Mouse (Mus musculus) cerebellum, postnatal 14 days (tissue): ENCODE results near the gene Kng1.
"Not testable (repeated sequence)": the region's sequence is repeated elsewhere in the genome, so short reads cannot be mapped to it uniquely, and the experiment has no call there.

Experiments
- DNase-seq, 2 experiments: peaks; one replicate each; pipeline ENCODE4 v3.0.0; 2021; ENCODE audit warnings: mixed read lengths in 2 of 2

Gene Kng1

GRCm38 (mm10) chr16:23095581-23095980, 37.9 kb downstream of the Kng1 start:
- DNase-seq, result not testable (repeated sequence)

GRCm38 (mm10) chr16:23096886-23097285, 39.2 kb downstream of the Kng1 start:
- not testable (repeated sequence) for DNase-seq

GRCm38 (mm10) chr16:23097290-23098104, 39.8 kb downstream of the Kng1 start:
- DNase-seq, result peak; percentile 52 to 56

GRCm38 (mm10) chr16:23098105-23098452, 40.4 kb downstream of the Kng1 start:
- not testable (repeated sequence) for DNase-seq

GRCm38 (mm10) chr16:23099632-23100031, 42.0 kb downstream of the Kng1 start:
- no peak for DNase-seq

- no peak for DNase-seq
Observed at GRCm38 (mm10) chr16:23100099-23100575, 42.5 kb downstream of the Kng1 start.

GRCm38 (mm10) chr16:23100613-23101012, 42.9 kb downstream of the Kng1 start:
- DNase-seq, result no peak

- no peak for DNase-seq
Observed at GRCm38 (mm10) chr16:23102340-23103037, 44.8 kb downstream of the Kng1 start.

GRCm38 (mm10) chr16:23103038-23103745, 45.5 kb downstream of the Kng1 start:
- DNase-seq, result no peak

GRCm38 (mm10) chr16:23103841-23104240, 46.2 kb downstream of the Kng1 start:
- no peak for DNase-seq

- no peak for DNase-seq
Observed at GRCm38 (mm10) chr16:23106121-23106520, 48.5 kb downstream of the Kng1 start.

GRCm38 (mm10) chr16:23107231-23107942, 49.7 kb downstream of the Kng1 start, which contains the start of gene Eif4a2:
Eif4a2 (plus strand) TSS chr16:23107444.
- peak; percentile 95 to 97 for DNase-seq

GRCm38 (mm10) chr16:23107946-23108759, 50.5 kb downstream of the Kng1 start:
- DNase-seq, result peak; percentile 89 to 92

- no peak for DNase-seq
Observed at GRCm38 (mm10) chr16:23108943-23109342, 51.3 kb downstream of the Kng1 start.

GRCm38 (mm10) chr16:23109350-23110280, 52.0 kb downstream of the Kng1 start:
- DNase-seq, result no peak

- DNase-seq, result no peak
Observed at GRCm38 (mm10) chr16:23112348-23112747, 54.7 kb downstream of the Kng1 start.

- DNase-seq, result no peak
Observed at GRCm38 (mm10) chr16:23112861-23113435, 55.3 kb downstream of the Kng1 start.

GRCm38 (mm10) chr16:23113903-23114302, 56.2 kb downstream of the Kng1 start:
- no peak for DNase-seq

GRCm38 (mm10) chr16:23114339-23115171, 56.9 kb downstream of the Kng1 start:
- no peak for DNase-seq
